Mouse (Mus musculus): ENCODE results near the gene Rfk.

DNA sequence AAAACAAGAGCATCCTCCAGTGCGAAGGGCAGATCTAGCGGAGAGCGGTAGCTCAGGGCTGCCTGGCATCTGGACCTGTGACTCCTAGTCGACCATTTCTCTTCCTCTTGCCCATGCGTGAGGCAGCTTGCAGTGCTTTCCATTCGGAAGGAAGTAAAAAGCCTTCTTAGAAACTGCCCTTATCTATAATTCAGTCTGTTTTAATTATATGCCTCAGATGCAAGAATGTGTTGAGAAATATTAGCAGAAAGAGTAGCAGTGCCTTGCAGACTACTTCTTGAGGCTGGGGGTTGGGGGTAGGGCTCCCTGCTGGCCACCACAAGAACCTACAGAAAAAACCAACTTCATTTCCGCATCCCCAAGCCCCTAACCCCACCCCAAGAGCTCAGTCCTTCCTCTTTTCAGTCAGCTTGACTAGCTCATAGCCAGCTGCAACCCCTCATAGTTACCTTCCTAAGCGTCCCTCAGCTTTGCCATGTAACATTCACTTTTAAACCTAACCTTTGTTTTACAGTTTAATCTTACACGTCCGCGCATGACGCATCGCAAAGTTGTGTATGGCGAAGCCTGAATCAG, 34.4 kb upstream of the Rfk start:
- no peak for TF ChIP-seq CTCF (IDR thresholded peaks at IDR 0.05; ENCODE audit: low read depth)
- no peak for TF ChIP-seq EP300 (IDR thresholded peaks at IDR 0.05; ENCODE audit: low read depth)

Data from liver, postnatal 0 days (tissue).